Mouse (Mus musculus): ENCODE results near the gene Hhipl1. TPM values are rescaled to one million over a fixed set of nuclear protein-coding genes. Genes with fewer than 3 reads are reported as not detected.

The Hhipl1 gene
- polyA plus RNA-seq, 1 experiment from 2014 or later = 0.43 TPM

DNA sequence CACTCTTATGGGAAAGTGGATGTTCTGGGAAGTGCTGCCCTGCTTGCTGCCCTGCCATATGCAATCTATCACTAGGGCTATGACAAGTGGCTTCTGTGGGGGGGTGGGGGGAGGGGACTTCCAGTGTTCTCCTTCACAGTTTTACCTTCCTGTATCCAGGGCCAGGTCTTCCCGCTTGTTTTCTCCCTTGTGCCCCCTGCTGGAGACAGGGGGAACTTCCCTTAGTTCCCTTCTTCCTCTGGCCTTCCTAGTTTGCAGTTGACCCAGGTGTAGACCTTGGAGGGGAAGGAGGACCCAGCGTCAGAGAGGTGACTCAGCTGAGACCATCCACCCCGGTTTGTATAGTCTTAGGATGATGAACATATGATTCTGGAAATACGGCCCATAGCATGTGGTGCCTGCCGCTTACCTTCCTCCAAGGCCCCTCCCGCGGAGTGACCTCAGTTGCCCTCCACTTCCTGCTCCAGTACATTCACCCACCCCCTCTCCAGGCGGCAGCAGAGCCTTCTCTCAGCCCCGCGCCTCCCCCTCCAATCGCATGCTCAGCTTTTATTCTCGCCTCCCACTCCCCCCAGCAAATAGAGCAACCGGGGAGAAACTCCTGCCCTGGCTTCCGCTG lies 32.6 kb downstream of the Hhipl1 start:
- 23% methylated on average over 14 of the region's 14 CpGs for WGBS
- Histone ChIP-seq H3K4me3 (ENCODE audit: low read length) (no peak overlapping the region), H3K9me3 (ENCODE audit: control insufficient read depth, low read length) (no peaks in the 10 kb centered on the region), H3K27ac (ENCODE audit: low read length) (no peak overlapping the region), H3K36me3 (ENCODE audit: control insufficient read depth, insufficient read depth, low read length) (no peaks in the 10 kb centered on the region), H3K27me3 (replicated peaks; ENCODE audit: control insufficient read depth, insufficient read depth, low read length) (0 out of 2 replicates have a peak, but pooled peaks cover 4% of the 10 kb centered on the region), H3K4me1 (ENCODE audit: control insufficient read depth, insufficient read depth, low read length) (peaks cover 7% of the 10 kb centered on the region), H3K9ac (ENCODE audit: low read depth, low read length) (no peak overlapping the region), H3K4me2 (ENCODE audit: low read depth, low read length) (no peak overlapping the region)
- no peak for ATAC-seq

- 76% methylated on average over 8 of the region's 8 CpGs for WGBS
- Histone ChIP-seq H3K4me1 (ENCODE audit: control insufficient read depth, insufficient read depth, low read length) (0 out of 2 replicates have a peak, but pooled peaks cover 4% of the 10 kb centered on the region), H3K9ac (ENCODE audit: low read depth, low read length) (no peak overlapping the region), H3K4me2 (ENCODE audit: low read depth, low read length) (no peak overlapping the region), H3K36me3 (ENCODE audit: control insufficient read depth, insufficient read depth, low read length) (no peaks in the 10 kb centered on the region), H3K27me3 (replicated peaks; ENCODE audit: control insufficient read depth, insufficient read depth, low read length) (peaks cover 16% of the 10 kb centered on the region), H3K9me3 (ENCODE audit: control insufficient read depth, low read length) (no peaks in the 10 kb centered on the region), H3K4me3 (ENCODE audit: low read length) (no peak overlapping the region), H3K27ac (ENCODE audit: low read length) (no peak overlapping the region)
- peak; percentile 46; the same call in 1 of the 2 replicates for ATAC-seq
Observed at GRCm38 (mm10) chr12:108348151-108348550, 42.1 kb downstream of the Hhipl1 start.

- H3K4me3 ChIP-seq (ENCODE audit: low read length) = no peak overlapping the region
- H3K9me3 ChIP-seq (ENCODE audit: control insufficient read depth, low read length) = no peaks in the 10 kb centered on the region
- H3K4me1 ChIP-seq (ENCODE audit: control insufficient read depth, insufficient read depth, low read length) = 0 out of 2 replicates have a peak, but pooled peaks cover 4% of the 10 kb centered on the region
- H3K27me3 ChIP-seq (replicated peaks; ENCODE audit: control insufficient read depth, insufficient read depth, low read length) = peaks cover 23% of the 10 kb centered on the region
- WGBS = 59% methylated on average over 5 of the region's 5 CpGs
- no peak overlapping the region for H3K4me2 ChIP-seq (ENCODE audit: low read depth, low read length)
- no peaks in the 10 kb centered on the region for H3K36me3 ChIP-seq (ENCODE audit: control insufficient read depth, insufficient read depth, low read length)
- no peak overlapping the region for H3K9ac ChIP-seq (ENCODE audit: low read depth, low read length)
- no peak overlapping the region for H3K27ac ChIP-seq (ENCODE audit: low read length)
- no peak for ATAC-seq
Observed at GRCm38 (mm10) chr12:108349026-108349425, 43.0 kb downstream of the Hhipl1 start.

GRCm38 (mm10) chr12:108350931-108351330 lies 44.9 kb downstream of the Hhipl1 start:
- Histone ChIP-seq H3K27ac (ENCODE audit: low read length) (no peak overlapping the region), H3K4me2 (ENCODE audit: low read depth, low read length) (no peak overlapping the region), H3K9ac (ENCODE audit: low read depth, low read length) (no peak overlapping the region), H3K4me1 (ENCODE audit: control insufficient read depth, insufficient read depth, low read length) (0 out of 2 replicates have a peak, but pooled peaks cover 4% of the 10 kb centered on the region), H3K9me3 (ENCODE audit: control insufficient read depth, low read length) (no peaks in the 10 kb centered on the region), H3K4me3 (ENCODE audit: low read length) (no peak overlapping the region), H3K27me3 (replicated peaks; ENCODE audit: control insufficient read depth, insufficient read depth, low read length) (peaks cover 24% of the 10 kb centered on the region), H3K36me3 (ENCODE audit: control insufficient read depth, insufficient read depth, low read length) (no peaks in the 10 kb centered on the region)
- ATAC-seq = no peak
- 85% methylated on average over 10 of the region's 10 CpGs for WGBS

- Histone ChIP-seq H3K36me3 (ENCODE audit: control insufficient read depth, insufficient read depth, low read length) (no peaks in the 10 kb centered on the region), H3K9ac (ENCODE audit: low read depth, low read length) (peak overlapping the region; percentile 36; the same call in 1 of the 2 replicates), H3K9me3 (ENCODE audit: control insufficient read depth, low read length) (no peaks in the 10 kb centered on the region), H3K27me3 (replicated peaks; ENCODE audit: control insufficient read depth, insufficient read depth, low read length) (peaks cover 24% of the 10 kb centered on the region), H3K4me3 (ENCODE audit: low read length) (peak overlapping the region; percentile 26; the same call in 1 of the 2 replicates), H3K4me1 (ENCODE audit: control insufficient read depth, insufficient read depth, low read length) (0 out of 2 replicates have a peak, but pooled peaks cover 4% of the 10 kb centered on the region), H3K27ac (ENCODE audit: low read length) (no peak overlapping the region), H3K4me2 (ENCODE audit: low read depth, low read length) (peak overlapping the region; percentile 45)
- ATAC-seq = peak; percentile 38; the same call in 1 of the 2 replicates
- WGBS = 8% methylated on average over 35 of the region's 35 CpGs
Observed at GRCm38 (mm10) chr12:108352371-108353136, 46.5 kb downstream of the Hhipl1 start.

DNA sequence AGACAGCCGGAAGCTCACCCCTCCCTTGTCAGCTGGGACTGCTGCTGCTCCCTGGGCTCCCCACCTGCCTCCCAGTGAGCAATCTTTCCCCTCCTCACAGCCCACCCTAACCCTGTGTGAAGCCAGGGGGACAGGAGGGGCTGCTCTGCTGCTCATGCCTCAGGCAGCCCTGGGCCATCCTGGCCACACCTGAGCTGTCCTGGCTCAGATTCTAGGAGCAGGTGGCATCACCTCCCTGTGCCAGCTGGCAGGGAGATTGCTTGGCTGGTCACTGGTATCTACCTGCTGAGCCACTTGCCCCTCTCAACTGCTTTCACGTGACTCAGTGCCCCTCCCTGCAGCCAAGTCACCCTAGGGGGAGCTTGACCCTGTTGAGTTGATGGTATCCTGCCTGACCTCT lies 48.2 kb downstream of the Hhipl1 start:
- Histone ChIP-seq H3K36me3 (ENCODE audit: control insufficient read depth, insufficient read depth, low read length) (no peaks in the 10 kb centered on the region), H3K27me3 (replicated peaks; ENCODE audit: control insufficient read depth, insufficient read depth, low read length) (peaks cover 24% of the 10 kb centered on the region), H3K4me1 (ENCODE audit: control insufficient read depth, insufficient read depth, low read length) (0 out of 2 replicates have a peak, but pooled peaks cover 4% of the 10 kb centered on the region), H3K9me3 (ENCODE audit: control insufficient read depth, low read length) (no peaks in the 10 kb centered on the region), H3K9ac (ENCODE audit: low read depth, low read length) (no peak overlapping the region), H3K27ac (ENCODE audit: low read length) (no peak overlapping the region), H3K4me2 (ENCODE audit: low read depth, low read length) (no peak overlapping the region), H3K4me3 (ENCODE audit: low read length) (no peak overlapping the region)
- no peak for ATAC-seq
- WGBS = 68% methylated on average over 2 of the region's 2 CpGs

DNA sequence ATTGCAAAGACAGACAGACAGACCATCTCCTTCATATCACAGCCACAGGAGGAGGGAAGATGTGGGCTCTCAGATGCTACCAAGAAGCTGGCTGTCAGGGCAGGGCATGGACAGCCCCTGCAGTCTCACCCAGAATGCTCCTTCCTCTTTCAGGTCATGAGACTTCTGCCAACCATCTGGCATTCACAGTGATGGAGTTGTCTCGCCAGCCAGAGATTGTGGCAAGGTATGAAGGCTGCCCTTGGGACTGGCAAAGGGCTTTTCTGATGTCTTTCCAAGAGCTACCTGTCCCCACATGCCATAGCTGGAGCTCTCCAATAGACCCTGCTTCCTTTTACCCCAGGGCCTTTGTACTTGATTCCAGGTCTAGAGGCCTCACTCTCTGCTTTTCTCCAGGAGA lies 49.2 kb downstream of the Hhipl1 start:
- Histone ChIP-seq H3K27ac (ENCODE audit: low read length) (no peak overlapping the region), H3K4me3 (ENCODE audit: low read length) (no peak overlapping the region), H3K36me3 (ENCODE audit: control insufficient read depth, insufficient read depth, low read length) (no peaks in the 10 kb centered on the region), H3K27me3 (replicated peaks; ENCODE audit: control insufficient read depth, insufficient read depth, low read length) (peaks cover 21% of the 10 kb centered on the region; the same call in 1 of the 2 replicates), H3K9me3 (ENCODE audit: control insufficient read depth, low read length) (no peaks in the 10 kb centered on the region), H3K4me2 (ENCODE audit: low read depth, low read length) (no peak overlapping the region), H3K4me1 (ENCODE audit: control insufficient read depth, insufficient read depth, low read length) (0 out of 2 replicates have a peak, but pooled peaks cover 4% of the 10 kb centered on the region), H3K9ac (ENCODE audit: low read depth, low read length) (no peak overlapping the region)
- no peak for ATAC-seq
- 73% methylated on average over 1 of the region's 1 CpGs for WGBS

- Histone ChIP-seq H3K27me3 (replicated peaks; ENCODE audit: control insufficient read depth, insufficient read depth, low read length) (peaks cover 19% of the 10 kb centered on the region; the same call in 1 of the 2 replicates), H3K4me3 (ENCODE audit: low read length) (no peak overlapping the region), H3K36me3 (ENCODE audit: control insufficient read depth, insufficient read depth, low read length) (no peaks in the 10 kb centered on the region), H3K9ac (ENCODE audit: low read depth, low read length) (no peak overlapping the region), H3K4me2 (ENCODE audit: low read depth, low read length) (no peak overlapping the region), H3K4me1 (ENCODE audit: control insufficient read depth, insufficient read depth, low read length) (0 out of 2 replicates have a peak, but pooled peaks cover 4% of the 10 kb centered on the region), H3K9me3 (ENCODE audit: control insufficient read depth, low read length) (no peaks in the 10 kb centered on the region), H3K27ac (ENCODE audit: low read length) (no peak overlapping the region)
- no peak for ATAC-seq
Observed at GRCm38 (mm10) chr12:108355986-108356385, 49.9 kb downstream of the Hhipl1 start.

- peak; percentile 84 for ATAC-seq
- Histone ChIP-seq H3K9ac (ENCODE audit: low read depth, low read length) (no peak overlapping the region), H3K27ac (ENCODE audit: low read length) (no peak overlapping the region), H3K4me2 (ENCODE audit: low read depth, low read length) (no peak overlapping the region), H3K9me3 (ENCODE audit: control insufficient read depth, low read length) (no peaks in the 10 kb centered on the region), H3K27me3 (replicated peaks; ENCODE audit: control insufficient read depth, insufficient read depth, low read length) (no peaks in the 10 kb centered on the region), H3K36me3 (ENCODE audit: control insufficient read depth, insufficient read depth, low read length) (no peaks in the 10 kb centered on the region), H3K4me1 (ENCODE audit: control insufficient read depth, insufficient read depth, low read length) (peaks cover 24% of the 10 kb centered on the region), H3K4me3 (ENCODE audit: low read length) (no peak overlapping the region)
- 6% methylated on average over 5 of the region's 5 CpGs for WGBS
Observed at GRCm38 (mm10) chr12:108363796-108364195, 57.7 kb downstream of the Hhipl1 start.

All from intestine, embryonic 16.5 days (tissue).